Mouse (Mus musculus) neural tube, embryonic 14.5 days (tissue): ENCODE measurements around the gene Rbm15. TPM values are rescaled to one million over a fixed set of nuclear protein-coding genes. Genes with fewer than 3 reads are reported as not detected.

Source experiments
- ATAC-seq: fragments of 200-750 bp; cut with Nextera tagmentation; 2 replicates; pipeline ENCODE4 v1.8.0; 2017; ENCODE audit warnings: low read depth, mild to moderate bottlenecking, moderate TSS enrichment, moderate library complexity
- H3K27ac ChIP-seq: fragments of 300-500 bp; sonication (generic); 2 replicates; pipeline ENCODE4 v1.5.1; 2014; ENCODE audit warnings: low read depth, mild to moderate bottlenecking, control low read depth, low read length, moderate library complexity, mixed read lengths
- H3K27me3 ChIP-seq: fragments of 300-500 bp; sonication (generic); 2 replicates; pipeline ENCODE4 v1.6.1; 2014; ENCODE audit warnings: low read length; ENCODE audit not compliant: control insufficient read depth, insufficient read depth
- H3K36me3 ChIP-seq: fragments of 300-500 bp; sonication (generic); 2 replicates; pipeline ENCODE4 v1.6.1; 2014; ENCODE audit warnings: low read length, mixed read lengths; ENCODE audit not compliant: control insufficient read depth, insufficient read depth
- H3K4me1 ChIP-seq: fragments of 300-500 bp; sonication (generic); 2 replicates; pipeline ENCODE4 v1.6.1; 2014; ENCODE audit warnings: low read length; ENCODE audit not compliant: control insufficient read depth, insufficient read depth
- H3K4me2 ChIP-seq: fragments of 300-500 bp; sonication (generic); 2 replicates; pipeline ENCODE4 v1.6.1; 2014; ENCODE audit warnings: mild to moderate bottlenecking, low read depth, low read length, control low read depth
- H3K4me3 ChIP-seq: fragments of 300-500 bp; sonication (generic); 2 replicates; pipeline ENCODE4 v1.5.1; 2014; ENCODE audit warnings: low read depth, low read length, control low read depth, mixed read lengths
- H3K9ac ChIP-seq: fragments of 300-500 bp; sonication (generic); replicated peaks from 2 replicates; pipeline ENCODE4 v1.6.1; 2014; ENCODE audit warnings: low read depth, mild to moderate bottlenecking, control low read depth, low read length, mixed read lengths
- H3K9me3 ChIP-seq: fragments of 300-500 bp; sonication (generic); 2 replicates; pipeline ENCODE4 v1.6.1; 2016; ENCODE audit warnings: low read length; ENCODE audit not compliant: control insufficient read depth
- WGBS: fragments of 180-500 bp; shearing (Covaris S2); extraction: QIAGEN DNeasy Blood & Tissue Kit; methylation state at CpG from one replicate; pipeline ENCODE4 v1.1.7; 2014; 5-methylcytosine and 5-hydroxymethylcytosine counted together
- polyA plus RNA-seq: library from polyadenylated mRNA; unstranded; fragments of >200 nt; fragmentation: Nextera tagmentation; extraction: Ambion mirVana; gene quantifications from 2 replicates; pipeline ENCODE4 v1.2.1, GENCODE M21; 2014

The Rbm15 gene
- polyA plus RNA-seq, 1 experiment from 2014 or later = 9.0 TPM

- no peaks in the 10 kb centered on the region for H3K9me3 ChIP-seq
- peaks cover 9% of the 10 kb centered on the region; the same call in 1 of the 2 replicates for H3K36me3 ChIP-seq
- WGBS = 13% methylated on average over 12 of the region's 12 CpGs
- H3K27me3 ChIP-seq = no peaks in the 10 kb centered on the region
- peak overlapping the region; percentile 72 for H3K9ac ChIP-seq
- peak overlapping the region; percentile 92 for H3K27ac ChIP-seq
- no peak for ATAC-seq
- H3K4me1 ChIP-seq = peaks cover 22% of the 10 kb centered on the region
- peak overlapping the region; percentile 90 for H3K4me3 ChIP-seq
- peak overlapping the region; percentile 57 for H3K4me2 ChIP-seq
Observed at GRCm38 (mm10) chr3:107334202-107334934, 895 bp upstream of the Rbm15 start.

- H3K4me1 ChIP-seq = peaks cover 23% of the 10 kb centered on the region
- WGBS = under 1% methylated on average over 37 of the region's 37 CpGs
- peak overlapping the region; percentile 11; the same call in 1 of the 2 replicates for H3K4me2 ChIP-seq
Observed at GRCm38 (mm10) chr3:107332960-107333380, 503 bp downstream of the Rbm15 start.

GRCm38 (mm10) chr3:107332127-107332959, 1.1 kb downstream of the Rbm15 start:
- H3K36me3 ChIP-seq = peaks cover 9% of the 10 kb centered on the region; the same call in 1 of the 2 replicates
- H3K27ac ChIP-seq = peak overlapping the region; percentile 83
- peaks cover 23% of the 10 kb centered on the region for H3K4me1 ChIP-seq
- H3K4me3 ChIP-seq = peak overlapping the region; percentile 90
- no peaks in the 10 kb centered on the region for H3K9me3 ChIP-seq
- under 1% methylated on average over 74 of the region's 75 CpGs for WGBS
- no peaks in the 10 kb centered on the region for H3K27me3 ChIP-seq
- H3K4me2 ChIP-seq = peak overlapping the region; percentile 99
- ATAC-seq = peak; percentile 5
- H3K9ac ChIP-seq = peak overlapping the region; percentile 77

More at GRCm38 (mm10) chr3:107332960-107333380, 503 bp downstream of the Rbm15 start:
- Histone ChIP-seq H3K4me3 (peak overlapping the region; percentile 90), H3K27ac (peak overlapping the region; percentile 92), H3K9me3 (no peaks in the 10 kb centered on the region), H3K9ac (peak overlapping the region; percentile 77), H3K27me3 (no peaks in the 10 kb centered on the region), H3K36me3 (peaks cover 9% of the 10 kb centered on the region; the same call in 1 of the 2 replicates)
- peak; percentile 98 for ATAC-seq

- H3K4me2 ChIP-seq = peak overlapping the region; percentile 99
Observed at GRCm38 (mm10) chr3:107331746-107332126, 1.7 kb downstream of the Rbm15 start.

GRCm38 (mm10) chr3:107330503-107331424, 2.7 kb downstream of the Rbm15 start:
- no peak for ATAC-seq
- H3K4me2 ChIP-seq = peak overlapping the region; percentile 99
- H3K36me3 ChIP-seq = peaks cover 13% of the 10 kb centered on the region; the same call in 1 of the 2 replicates
- no peaks in the 10 kb centered on the region for H3K9me3 ChIP-seq
- H3K27ac ChIP-seq = no peak overlapping the region
- peak overlapping the region; percentile 90; the same call in 1 of the 2 replicates for H3K4me3 ChIP-seq
- no peaks in the 10 kb centered on the region for H3K27me3 ChIP-seq
- WGBS = 72% methylated on average over 28 of the region's 28 CpGs
- H3K9ac ChIP-seq = no peak overlapping the region
- peaks cover 23% of the 10 kb centered on the region for H3K4me1 ChIP-seq

More at GRCm38 (mm10) chr3:107331746-107332126, 1.7 kb downstream of the Rbm15 start:
- ATAC-seq = no peak
- 21% methylated on average over 17 of the region's 17 CpGs for WGBS
- H3K9me3 ChIP-seq = no peaks in the 10 kb centered on the region
- H3K36me3 ChIP-seq = peaks cover 9% of the 10 kb centered on the region; the same call in 1 of the 2 replicates
- H3K4me1 ChIP-seq = peaks cover 23% of the 10 kb centered on the region
- peak overlapping the region; percentile 77 for H3K9ac ChIP-seq
- H3K27ac ChIP-seq = no peak overlapping the region
- no peaks in the 10 kb centered on the region for H3K27me3 ChIP-seq
- H3K4me3 ChIP-seq = peak overlapping the region; percentile 90

- no peak overlapping the region for H3K9ac ChIP-seq
- ATAC-seq = no peak
Observed at GRCm38 (mm10) chr3:107326442-107326841, 7.0 kb downstream of the Rbm15 start.

GRCm38 (mm10) chr3:107321776-107322175, 11.7 kb downstream of the Rbm15 start:
- Histone ChIP-seq H3K27me3 (no peaks in the 10 kb centered on the region), H3K4me2 (no peak overlapping the region), H3K4me3 (no peak overlapping the region), H3K9me3 (no peaks in the 10 kb centered on the region), H3K36me3 (peaks cover 14% of the 10 kb centered on the region; the same call in 1 of the 2 replicates), H3K27ac (no peak overlapping the region), H3K9ac (no peak overlapping the region), H3K4me1 (peaks cover 10% of the 10 kb centered on the region)
- ATAC-seq = no peak

More at GRCm38 (mm10) chr3:107326442-107326841, 7.0 kb downstream of the Rbm15 start:
- Histone ChIP-seq H3K36me3 (peaks cover 23% of the 10 kb centered on the region; the same call in 1 of the 2 replicates), H3K9me3 (no peaks in the 10 kb centered on the region), H3K27ac (no peak overlapping the region), H3K27me3 (no peaks in the 10 kb centered on the region), H3K4me2 (no peak overlapping the region), H3K4me1 (peaks cover 28% of the 10 kb centered on the region), H3K4me3 (no peak overlapping the region)
- WGBS = 98% methylated on average over 1 of the region's 1 CpGs

- no peak overlapping the region for H3K4me3 ChIP-seq
- peaks cover 14% of the 10 kb centered on the region; the same call in 1 of the 2 replicates for H3K36me3 ChIP-seq
- H3K9ac ChIP-seq = no peak overlapping the region
- 94% methylated on average over 2 of the region's 2 CpGs for WGBS
- ATAC-seq = no peak
- no peaks in the 10 kb centered on the region for H3K9me3 ChIP-seq
- peaks cover 10% of the 10 kb centered on the region for H3K4me1 ChIP-seq
- H3K4me2 ChIP-seq = no peak overlapping the region
- H3K27me3 ChIP-seq = no peaks in the 10 kb centered on the region
- no peak overlapping the region for H3K27ac ChIP-seq
Observed at GRCm38 (mm10) chr3:107321141-107321540, 12.3 kb downstream of the Rbm15 start.
